Mouse (Mus musculus): ENCODE results near the gene Epb42. TPM values are rescaled to one million over a fixed set of nuclear protein-coding genes. Genes with fewer than 3 reads are reported as not detected.

Gene Epb42
- polyA plus RNA-seq (2016; fragmentation: Nextera tagmentation; extraction: Ambion mirVana) = 5.3 and 6.8 TPM in 2 replicates

GRCm38 (mm10) chr2:121036733-121037341 lies at the start of gene Epb42:
Gene Epb42 (minus strand): TSS chr2:121037072.
- Histone ChIP-seq H3K9ac (no peak within 1 kb of the TSS), H3K9me3 (replicated peaks) (no peaks in the 10 kb centered on the region), H3K4me2 (replicated peaks) (no peak within 1 kb of the TSS), H3K27me3 (no peaks in the 10 kb centered on the region), H3K36me3 (no peaks in the 10 kb centered on the region), H3K4me3 (no peak within 1 kb of the TSS), H3K27ac (no peak within 1 kb of the TSS), H3K4me1 (no peaks in the 10 kb centered on the region)
- ATAC-seq (ENCODE audit: low FRiP score) = no peak
- WGBS = 69% methylated on average over 5 of the region's 5 CpGs

GRCm38 (mm10) chr2:121085480-121086185 lies 48.8 kb upstream of the Epb42 start, which contains the start of gene Tgm5:
Gene Tgm5 (minus strand): TSS chr2:121085841.
- no peak for ATAC-seq (ENCODE audit: low FRiP score)
- 52% methylated on average over 6 of the region's 6 CpGs for WGBS

GRCm38 (mm10) chr2:121082626-121083025 lies 45.8 kb upstream of the Epb42 start:
- no peak overlapping the region for H3K4me3 ChIP-seq
- H3K4me2 ChIP-seq (replicated peaks) = no peak overlapping the region
- WGBS = 94% methylated on average over 1 of the region's 1 CpGs
- no peaks in the 10 kb centered on the region for H3K27me3 ChIP-seq
- no peaks in the 10 kb centered on the region for H3K4me1 ChIP-seq
- no peak overlapping the region for H3K27ac ChIP-seq
- H3K9ac ChIP-seq = no peak overlapping the region
- no peaks in the 10 kb centered on the region for H3K36me3 ChIP-seq
- no peak for ATAC-seq (ENCODE audit: low FRiP score)
- H3K9me3 ChIP-seq (replicated peaks) = no peaks in the 10 kb centered on the region

More at GRCm38 (mm10) chr2:121085480-121086185, 48.8 kb upstream of the Epb42 start, which contains the start of gene Tgm5:
- H3K4me1 ChIP-seq = no peaks in the 10 kb centered on the region
- H3K4me3 ChIP-seq = no peak within 1 kb of the TSS
- H3K36me3 ChIP-seq = no peaks in the 10 kb centered on the region
- no peak within 1 kb of the TSS for H3K4me2 ChIP-seq (replicated peaks)
- H3K27me3 ChIP-seq = no peaks in the 10 kb centered on the region
- H3K27ac ChIP-seq = no peak within 1 kb of the TSS
- H3K9ac ChIP-seq = no peak within 1 kb of the TSS
- no peaks in the 10 kb centered on the region for H3K9me3 ChIP-seq (replicated peaks)

GRCm38 (mm10) chr2:121074747-121075146 lies 37.9 kb upstream of the Epb42 start:
- no peak overlapping the region for H3K9ac ChIP-seq
- WGBS = 87% methylated on average over 7 of the region's 7 CpGs
- no peak overlapping the region for H3K4me2 ChIP-seq (replicated peaks)
- no peak for ATAC-seq (ENCODE audit: low FRiP score)
- no peaks in the 10 kb centered on the region for H3K36me3 ChIP-seq
- H3K27ac ChIP-seq = no peak overlapping the region
- H3K4me1 ChIP-seq = no peaks in the 10 kb centered on the region
- H3K9me3 ChIP-seq (replicated peaks) = no peaks in the 10 kb centered on the region
- no peak overlapping the region for H3K4me3 ChIP-seq
- H3K27me3 ChIP-seq = no peaks in the 10 kb centered on the region

GRCm38 (mm10) chr2:121071871-121072270 lies 35.0 kb upstream of the Epb42 start:
- no peak overlapping the region for H3K27ac ChIP-seq
- ATAC-seq (ENCODE audit: low FRiP score) = no peak
- H3K9ac ChIP-seq = no peak overlapping the region
- H3K36me3 ChIP-seq = no peaks in the 10 kb centered on the region
- WGBS = 77% methylated on average over 6 of the region's 6 CpGs
- H3K4me3 ChIP-seq = no peak overlapping the region
- H3K4me2 ChIP-seq (replicated peaks) = no peak overlapping the region
- H3K27me3 ChIP-seq = no peaks in the 10 kb centered on the region
- H3K9me3 ChIP-seq (replicated peaks) = no peaks in the 10 kb centered on the region
- H3K4me1 ChIP-seq = no peaks in the 10 kb centered on the region

- Histone ChIP-seq H3K27me3 (no peaks in the 10 kb centered on the region), H3K36me3 (no peaks in the 10 kb centered on the region), H3K27ac (no peak overlapping the region), H3K4me2 (replicated peaks) (no peak overlapping the region), H3K4me3 (no peak overlapping the region), H3K9me3 (replicated peaks) (no peaks in the 10 kb centered on the region), H3K9ac (no peak overlapping the region), H3K4me1 (no peaks in the 10 kb centered on the region)
- ATAC-seq (ENCODE audit: low FRiP score) = no peak
- 58% methylated on average over 6 of the region's 6 CpGs for WGBS
These were observed 32.6 kb upstream of the Epb42 start for GRCm38 (mm10) chr2:121069506-121069905.

GRCm38 (mm10) chr2:121067116-121067515 lies 30.2 kb upstream of the Epb42 start:
- Histone ChIP-seq H3K27me3 (no peaks in the 10 kb centered on the region), H3K9ac (no peak overlapping the region), H3K4me1 (no peaks in the 10 kb centered on the region), H3K36me3 (no peaks in the 10 kb centered on the region), H3K4me3 (no peak overlapping the region), H3K4me2 (replicated peaks) (no peak overlapping the region), H3K27ac (no peak overlapping the region), H3K9me3 (replicated peaks) (no peaks in the 10 kb centered on the region)
- ATAC-seq (ENCODE audit: low FRiP score) = no peak
- WGBS = 58% methylated on average over 4 of the region's 4 CpGs

- Histone ChIP-seq H3K36me3 (no peaks in the 10 kb centered on the region), H3K27me3 (no peaks in the 10 kb centered on the region), H3K4me2 (replicated peaks) (no peak overlapping the region), H3K4me1 (no peaks in the 10 kb centered on the region), H3K9me3 (replicated peaks) (no peaks in the 10 kb centered on the region), H3K4me3 (no peak overlapping the region), H3K9ac (no peak overlapping the region), H3K27ac (no peak overlapping the region)
- ATAC-seq (ENCODE audit: low FRiP score) = no peak
- WGBS = 86% methylated on average over 2 of the region's 2 CpGs
These were observed 24.4 kb upstream of the Epb42 start for GRCm38 (mm10) chr2:121061315-121061714.

- no peaks in the 10 kb centered on the region for H3K9me3 ChIP-seq (replicated peaks)
- H3K27ac ChIP-seq = no peak overlapping the region
- no peak overlapping the region for H3K9ac ChIP-seq
- no peaks in the 10 kb centered on the region for H3K4me1 ChIP-seq
- H3K27me3 ChIP-seq = no peaks in the 10 kb centered on the region
- WGBS = 76% methylated on average over 6 of the region's 6 CpGs
- H3K4me3 ChIP-seq = no peak overlapping the region
- no peak overlapping the region for H3K4me2 ChIP-seq (replicated peaks)
- no peak for ATAC-seq (ENCODE audit: low FRiP score)
- H3K36me3 ChIP-seq = no peaks in the 10 kb centered on the region
These were observed 21.1 kb upstream of the Epb42 start for GRCm38 (mm10) chr2:121057997-121058396.

- H3K9ac ChIP-seq = no peak overlapping the region
- no peaks in the 10 kb centered on the region for H3K27me3 ChIP-seq
- H3K36me3 ChIP-seq = no peaks in the 10 kb centered on the region
- no peak overlapping the region for H3K27ac ChIP-seq
- H3K4me1 ChIP-seq = no peaks in the 10 kb centered on the region
- WGBS = 87% methylated on average over 6 of the region's 6 CpGs
- H3K9me3 ChIP-seq (replicated peaks) = no peaks in the 10 kb centered on the region
- no peak overlapping the region for H3K4me2 ChIP-seq (replicated peaks)
- ATAC-seq (ENCODE audit: low FRiP score) = no peak
- no peak overlapping the region for H3K4me3 ChIP-seq
These were observed 19.0 kb upstream of the Epb42 start for GRCm38 (mm10) chr2:121055915-121056314.

GRCm38 (mm10) chr2:121054060-121054459 lies 17.2 kb upstream of the Epb42 start:
- H3K4me3 ChIP-seq = no peak overlapping the region
- H3K4me1 ChIP-seq = no peaks in the 10 kb centered on the region
- H3K36me3 ChIP-seq = no peaks in the 10 kb centered on the region
- H3K9ac ChIP-seq = no peak overlapping the region
- 84% methylated on average over 2 of the region's 2 CpGs for WGBS
- no peak overlapping the region for H3K27ac ChIP-seq
- H3K4me2 ChIP-seq (replicated peaks) = no peak overlapping the region
- no peaks in the 10 kb centered on the region for H3K27me3 ChIP-seq
- ATAC-seq (ENCODE audit: low FRiP score) = no peak
- H3K9me3 ChIP-seq (replicated peaks) = no peaks in the 10 kb centered on the region

- WGBS = 90% methylated on average over 5 of the region's 5 CpGs
- H3K27ac ChIP-seq = no peak overlapping the region
- no peaks in the 10 kb centered on the region for H3K27me3 ChIP-seq
- H3K9ac ChIP-seq = no peak overlapping the region
- H3K4me2 ChIP-seq (replicated peaks) = no peak overlapping the region
- H3K4me1 ChIP-seq = no peaks in the 10 kb centered on the region
- no peaks in the 10 kb centered on the region for H3K36me3 ChIP-seq
- no peak overlapping the region for H3K4me3 ChIP-seq
- no peaks in the 10 kb centered on the region for H3K9me3 ChIP-seq (replicated peaks)
- no peak for ATAC-seq (ENCODE audit: low FRiP score)
These were observed 15.3 kb upstream of the Epb42 start for GRCm38 (mm10) chr2:121052176-121052575.

- Histone ChIP-seq H3K9me3 (replicated peaks) (no peaks in the 10 kb centered on the region), H3K4me2 (replicated peaks) (no peak overlapping the region), H3K27me3 (no peaks in the 10 kb centered on the region), H3K27ac (no peak overlapping the region), H3K36me3 (no peaks in the 10 kb centered on the region), H3K9ac (no peak overlapping the region), H3K4me1 (no peaks in the 10 kb centered on the region), H3K4me3 (no peak overlapping the region)
- 64% methylated on average over 4 of the region's 4 CpGs for WGBS
- ATAC-seq (ENCODE audit: low FRiP score) = no peak
These were observed 8.8 kb upstream of the Epb42 start for GRCm38 (mm10) chr2:121045653-121046052.

Measured in hindbrain, embryonic 12.5 days (tissue).